ENCODE assay signal across 8 mouse cellular contexts in the genomic region with DNA sequence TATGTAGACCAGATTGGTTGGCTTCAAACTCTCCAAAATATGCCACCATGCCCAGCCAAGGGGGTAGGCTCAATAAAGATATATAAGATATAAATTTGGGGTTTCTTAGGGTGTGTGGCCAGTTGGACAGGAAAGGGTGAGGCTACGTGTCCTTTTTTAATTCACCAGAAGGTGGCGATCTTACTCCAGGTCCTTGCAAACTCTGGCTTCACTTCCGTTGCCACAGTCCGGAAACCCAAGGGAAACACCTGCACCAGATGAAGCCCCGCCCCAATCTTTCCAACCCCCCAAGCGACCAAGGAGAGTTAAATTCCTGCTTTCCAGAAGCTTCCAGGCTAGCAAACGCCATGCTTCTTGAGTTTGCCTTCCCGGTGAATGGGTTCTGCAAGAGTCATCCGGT. TPM values are rescaled to one million over a fixed set of nuclear protein-coding genes. Genes with fewer than 3 reads are reported as not detected.
A peak's percentile ranks its signal among the peaks of the same experiment; 100 is the strongest.
DNase-seq lines count a peak whose midpoint lies in the region; ATAC-seq and TF ChIP-seq lines count a peak whose summit lies in the region.

No protein-coding gene starts in this region.

- H3K4me1 ChIP-seq in embryonic fibroblast, embryonic 13.5 days (ENCODE audit: control insufficient read depth, insufficient read depth, low read length), result no peaks in the 10 kb centered on the region; the same call in 1 of the 2 replicates
- H3K4me1 ChIP-seq in heart, embryonic 14.5 days (ENCODE audit: control insufficient read depth in 2 of 2, insufficient read depth in 2 of 2, low read length in 2 of 2), result peaks cover 17 to 18% of the 10 kb centered on the region in 2 experiments
- H3K4me1 ChIP-seq in kidney, embryonic 15.5 days, result peaks cover 8% of the 10 kb centered on the region; the same call in 1 of the 2 replicates
- peaks cover 11% of the 10 kb centered on the region for H3K4me1 ChIP-seq in liver, embryonic 16.5 days (ENCODE audit: control insufficient read depth, low read depth, low read length)
- 0 out of 2 replicates have a peak, but pooled peaks cover 2% of the 10 kb centered on the region for H3K4me1 ChIP-seq in neural tube, embryonic 11.5 days (ENCODE audit: control insufficient read depth, insufficient read depth, low read length)
- peaks cover 28% of the 10 kb centered on the region for H3K4me1 ChIP-seq in thymus, adult 2 months (replicated peaks; ENCODE audit: control insufficient read depth, insufficient read depth, low read length)

- H3K9me3 ChIP-seq in heart, embryonic 14.5 days (ENCODE audit: control insufficient read depth, low read length), result no peaks in the 10 kb centered on the region
- no peaks in the 10 kb centered on the region for H3K9me3 ChIP-seq in kidney, embryonic 15.5 days (replicated peaks)
- H3K9me3 ChIP-seq in liver, embryonic 16.5 days (replicated peaks; ENCODE audit: control insufficient read depth, low read length), result no peaks in the 10 kb centered on the region
- no peaks in the 10 kb centered on the region for H3K9me3 ChIP-seq in neural tube, embryonic 11.5 days (ENCODE audit: control insufficient read depth, low read length)

- peak overlapping the region; percentile 28 for H3K4me2 ChIP-seq in heart, embryonic 14.5 days (ENCODE audit: low read length)
- peak overlapping the region; percentile 32; the same call in 1 of the 2 replicates for H3K4me2 ChIP-seq in kidney, embryonic 15.5 days
- H3K4me2 ChIP-seq in liver, embryonic 16.5 days (ENCODE audit: low read depth, low read length), result peak overlapping the region; percentile 26; the same call in 1 of the 2 replicates
- H3K4me2 ChIP-seq in neural tube, embryonic 11.5 days (ENCODE audit: low read depth), result no peak overlapping the region

- ATAC-seq in heart, embryonic 14.5 days (ENCODE audit: insufficient number of reproducible peaks, insufficient read depth, low FRiP score, low read depth), result no peak
- peak; percentile 47 for ATAC-seq in kidney, embryonic 15.5 days (replicated peaks; ENCODE audit: low FRiP score)
- ATAC-seq in liver, embryonic 16.5 days (ENCODE audit: low read depth), result peak; percentile 43
- ATAC-seq in neural tube, embryonic 11.5 days (ENCODE audit: insufficient read depth, low FRiP score, low TSS enrichment), result peak; percentile 48; the same call in 1 of the 2 replicates

- H3K9ac ChIP-seq in heart, embryonic 14.5 days (ENCODE audit: low read length), result no peak overlapping the region
- no peak overlapping the region for H3K9ac ChIP-seq in kidney, embryonic 15.5 days
- H3K9ac ChIP-seq in liver, embryonic 16.5 days (ENCODE audit: low read depth, low read length), result no peak overlapping the region
- no peak overlapping the region for H3K9ac ChIP-seq in neural tube, embryonic 11.5 days (ENCODE audit: low read length)

- DNase-seq in CD4-positive, CD25-positive, alpha-beta regulatory T cell, adult 2 months (ENCODE audit: low read depth, low spot score), result peak; percentile 91
- peak; percentile 95 for DNase-seq in ZHBTc4 (ENCODE audit: low read depth, low spot score)
- DNase-seq in neural tube, embryonic 11.5 days (ENCODE audit: low spot score), result peak; percentile 76
- DNase-seq in thymus, adult 2 months, result peak; percentile 87

- H3K36me3 ChIP-seq in heart, embryonic 14.5 days (ENCODE audit: control insufficient read depth, insufficient read depth, low read length), result no peaks in the 10 kb centered on the region
- H3K36me3 ChIP-seq in kidney, embryonic 15.5 days, result no peaks in the 10 kb centered on the region
- H3K36me3 ChIP-seq in liver, embryonic 16.5 days (ENCODE audit: control insufficient read depth, insufficient read depth), result no peaks in the 10 kb centered on the region
- H3K36me3 ChIP-seq in neural tube, embryonic 11.5 days (ENCODE audit: control insufficient read depth, insufficient read depth, low read length), result no peaks in the 10 kb centered on the region
- H3K36me3 ChIP-seq in thymus, adult 2 months (ENCODE audit: control insufficient read depth, insufficient read depth, low read length), result no peaks in the 10 kb centered on the region

- H3K27me3 ChIP-seq in heart, embryonic 14.5 days (ENCODE audit: control insufficient read depth, insufficient read depth, low read length), result no peaks in the 10 kb centered on the region
- no peaks in the 10 kb centered on the region for H3K27me3 ChIP-seq in kidney, embryonic 15.5 days
- no peaks in the 10 kb centered on the region for H3K27me3 ChIP-seq in liver, embryonic 16.5 days (ENCODE audit: control insufficient read depth, insufficient read depth, low read depth, low read length)
- no peaks in the 10 kb centered on the region for H3K27me3 ChIP-seq in neural tube, embryonic 11.5 days (ENCODE audit: control insufficient read depth, insufficient read depth, low read length)
- no peaks in the 10 kb centered on the region for H3K27me3 ChIP-seq in thymus, adult 2 months (ENCODE audit: control insufficient read depth, insufficient read depth, low read length)

- H3K4me3 ChIP-seq in embryonic fibroblast, embryonic 13.5 days (ENCODE audit: insufficient read depth, low read length), result no peak overlapping the region
- H3K4me3 ChIP-seq in heart, embryonic 14.5 days (ENCODE audit: control insufficient read depth in 1 of 2, insufficient read depth in 1 of 2, low read depth in 1 of 2, low read length in 2 of 2), result no peak overlapping the region
- H3K4me3 ChIP-seq in kidney, embryonic 15.5 days (replicated peaks), result no peak overlapping the region
- H3K4me3 ChIP-seq in liver, embryonic 16.5 days (ENCODE audit: low read depth, low read length), result no peak overlapping the region
- no peak overlapping the region for H3K4me3 ChIP-seq in neural tube, embryonic 11.5 days (ENCODE audit: low read depth, low read length)
- H3K4me3 ChIP-seq in thymus, adult 2 months (ENCODE audit: control insufficient read depth, insufficient read depth, low read length), result no peak overlapping the region

- H3K27ac ChIP-seq in embryonic fibroblast, embryonic 13.5 days (ENCODE audit: insufficient read depth, low read length), result no peak overlapping the region
- H3K27ac ChIP-seq in heart, embryonic 14.5 days (replicated peaks in 1 of 2; ENCODE audit: control insufficient read depth in 1 of 2, insufficient read depth in 1 of 2, low read depth in 2 of 2, low read length in 2 of 2), result no peak overlapping the region; a peak in 1 of 4 replicates
- no peak overlapping the region for H3K27ac ChIP-seq in kidney, embryonic 15.5 days
- H3K27ac ChIP-seq in liver, embryonic 16.5 days (ENCODE audit: low read length), result no peak overlapping the region
- no peak overlapping the region for H3K27ac ChIP-seq in neural tube, embryonic 11.5 days (ENCODE audit: low read depth, low read length)
- no peak overlapping the region; the same call in 1 of the 2 replicates for H3K27ac ChIP-seq in thymus, adult 2 months (ENCODE audit: control insufficient read depth, insufficient read depth, low read length)

- no peak for TF ChIP-seq POLR2A in embryonic fibroblast, embryonic 13.5 days (IDR thresholded peaks at IDR 0.05; ENCODE audit: low read depth, low read length)
- TF ChIP-seq POLR2A in thymus, adult 2 months (IDR thresholded peaks at IDR 0.05; ENCODE audit: control insufficient read depth, extremely low read depth, insufficient read depth, low read length, poor library complexity), result no peak

- 20% methylated on average over 9 of the region's 9 CpGs for WGBS in heart, embryonic 14.5 days
- WGBS in kidney, embryonic 15.5 days, result 22% methylated on average over 9 of the region's 9 CpGs
- 15% methylated on average over 9 of the region's 9 CpGs for WGBS in liver, embryonic 16.5 days (ENCODE audit: insufficient replicate concordance)
- whole genome bisulfite sequencing in neural tube, embryonic 11.5 days, result 18% methylated on average over 9 of the region's 9 CpGs
- 7% methylated on average over 9 of the region's 9 CpGs for WGBS in thymus, adult 2 months

- TF ChIP-seq CTCF in embryonic fibroblast, embryonic 13.5 days (IDR thresholded peaks at IDR 0.05; ENCODE audit: borderline replicate concordance, insufficient read depth, low read length), result peak; percentile 51; the same call in 1 of the 2 replicates
- TF ChIP-seq CTCF in thymus, adult 2 months (IDR thresholded peaks at IDR 0.05; ENCODE audit: borderline replicate concordance, control insufficient read depth, extremely low read depth, insufficient read depth, low read length, poor library complexity), result 0 out of 2 replicates have a peak, but pooled peaks have one; percentile 46

RNA-seq across cellular contexts. Expression of a gene that starts 0.4 kb away (rescaled TPM):
- 453 and 629 TPM in 2 replicates for polyA plus RNA-seq in embryonic fibroblast, embryonic 13.5 days (2011; ENCODE audit: insufficient read length, low read depth, missing spikeins)
- 133 and 220 TPM in 2 replicates for polyA plus RNA-seq in heart, embryonic 14.5 days (2014; fragmentation: Nextera tagmentation; extraction: Ambion mirVana)
- polyA plus RNA-seq in kidney, embryonic 15.5 days (2015; fragmentation: Nextera tagmentation; extraction: Ambion mirVana), result 119 and 137 TPM in 2 replicates
- 26.9 and 30.5 TPM in 2 replicates for polyA plus RNA-seq in liver, embryonic 16.5 days (2015; fragmentation: Nextera tagmentation; extraction: Ambion mirVana)
- 47.5 and 51.1 TPM in 2 replicates for polyA plus RNA-seq in neural tube, embryonic 11.5 days (2014; fragmentation: Nextera tagmentation; extraction: Ambion mirVana)
- 333 and 390 TPM in 2 replicates for polyA plus RNA-seq in thymus, adult 2 months (2012; rRNA removed)

RNA-seq across cellular contexts. Expression of a gene that starts 46.4 kb away (rescaled TPM):
- polyA plus RNA-seq in embryonic fibroblast, embryonic 13.5 days (2011; ENCODE audit: insufficient read length, low read depth, missing spikeins), result 147 and 179 TPM in 2 replicates
- 72.4 and 77.2 TPM in 2 replicates for polyA plus RNA-seq in heart, embryonic 14.5 days (2014; fragmentation: Nextera tagmentation; extraction: Ambion mirVana)
- polyA plus RNA-seq in kidney, embryonic 15.5 days (2015; fragmentation: Nextera tagmentation; extraction: Ambion mirVana), result 79.5 and 86.2 TPM in 2 replicates
- polyA plus RNA-seq in liver, embryonic 16.5 days (2015; fragmentation: Nextera tagmentation; extraction: Ambion mirVana), result 4.8 and 5.0 TPM in 2 replicates
- polyA plus RNA-seq in neural tube, embryonic 11.5 days (2014; fragmentation: Nextera tagmentation; extraction: Ambion mirVana), result 22.6 and 24.3 TPM in 2 replicates
- 62.1 and 67.6 TPM in 2 replicates for polyA plus RNA-seq in thymus, adult 2 months (2012; rRNA removed)

RNA-seq across cellular contexts. Expression of a gene that starts 59.7 kb away (rescaled TPM):
- polyA plus RNA-seq in embryonic fibroblast, embryonic 13.5 days (2011; ENCODE audit: insufficient read length, low read depth, missing spikeins), result 1.1 and 1.5 TPM in 2 replicates
- polyA plus RNA-seq in heart, embryonic 14.5 days (2014; fragmentation: Nextera tagmentation; extraction: Ambion mirVana), result 5,020 and 5,035 TPM in 2 replicates
- 36.1 and 56.2 TPM in 2 replicates for polyA plus RNA-seq in kidney, embryonic 15.5 days (2015; fragmentation: Nextera tagmentation; extraction: Ambion mirVana)
- 8.8 and 15.6 TPM in 2 replicates for polyA plus RNA-seq in liver, embryonic 16.5 days (2015; fragmentation: Nextera tagmentation; extraction: Ambion mirVana)
- polyA plus RNA-seq in neural tube, embryonic 11.5 days (2014; fragmentation: Nextera tagmentation; extraction: Ambion mirVana), result 57.6 and 70.7 TPM in 2 replicates
- 2.1 and 2.2 TPM in 2 replicates for polyA plus RNA-seq in thymus, adult 2 months (2012; rRNA removed)

Comparison
In these comparisons a context has a peak if more than half of its experiments do, and no peak if none do; other contexts are left out.
1. RNA of a gene that starts 59.7 kb away (polyA plus RNA-seq): 5,020 to 5,035 TPM in heart, embryonic 14.5 days; 57.6 to 70.7 TPM in neural tube, embryonic 11.5 days, 36.1 to 56.2 TPM in kidney, embryonic 15.5 days, 8.8 to 15.6 TPM in liver, embryonic 16.5 days, 2.1 to 2.2 TPM in thymus, adult 2 months and 1.1 to 1.5 TPM in embryonic fibroblast, embryonic 13.5 days; every median in the first group is over 10 times any median in the second.
2. Peak in every context shown above with its lines, with median percentiles within 50 percentile points of each other: DNase-seq.